Mouse (Mus musculus) heart, postnatal 4 days (tissue): Measurements from ENCODE around the gene Defb28. TPM values are rescaled to one million over a fixed set of nuclear protein-coding genes. Genes with fewer than 3 reads are reported as not detected.

Experiments used
- DNase-seq: peaks from one replicate; pipeline ENCODE4 v3.0.0; 2021
- total RNA-seq, 2 experiments: library from RNA; stranded (reverse); gene quantifications; 2 replicates each; pipeline ENCODE4 v1.2.3; 2021

Defb28 gene
- total RNA-seq: not detected

DNA sequence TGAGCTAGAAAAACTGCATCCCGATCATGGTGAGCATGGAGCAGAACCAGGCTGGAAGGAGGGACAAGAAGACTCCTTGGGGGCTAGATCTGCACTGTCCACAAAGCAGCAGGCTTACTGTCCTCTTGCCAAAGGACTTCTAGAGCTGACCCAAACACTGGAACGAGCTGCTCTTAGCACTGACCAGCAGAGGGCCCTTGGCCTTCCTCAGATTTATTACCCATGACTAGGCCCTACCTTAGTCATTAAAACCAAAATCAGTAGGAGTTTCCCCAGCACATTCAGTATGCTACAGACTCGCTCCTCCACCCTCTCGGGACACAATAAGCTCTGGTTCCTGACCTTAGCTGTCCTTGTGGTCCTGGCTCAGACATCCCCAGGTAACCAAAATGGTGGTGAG lies at the start of gene Defb28:
Gene Defb28 (plus strand): TSS at position 275 of the 400 bp plus-strand sequence.
- DNase-seq: no peak

DNA sequence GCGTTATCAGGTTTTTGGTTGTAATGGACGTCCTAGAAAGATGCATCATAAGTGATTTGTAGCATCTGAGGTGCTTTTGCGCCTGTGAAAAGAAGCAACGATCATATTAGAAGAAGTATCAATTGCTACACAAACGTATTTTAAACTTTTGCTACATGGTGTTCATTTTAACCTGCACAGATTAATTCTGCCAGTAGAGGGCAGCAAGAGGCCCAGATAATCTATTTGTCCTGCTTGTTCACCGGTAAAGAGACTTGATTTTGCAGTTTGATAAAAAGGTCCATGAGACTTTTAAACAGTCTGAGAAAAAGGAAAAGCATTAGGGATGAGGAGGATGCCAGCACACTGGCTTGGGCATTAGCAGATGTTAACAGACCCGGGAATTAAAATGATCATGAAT lies 47.1 kb upstream of the Defb28 start:
- DNase-seq: peak; percentile 51

DNA sequence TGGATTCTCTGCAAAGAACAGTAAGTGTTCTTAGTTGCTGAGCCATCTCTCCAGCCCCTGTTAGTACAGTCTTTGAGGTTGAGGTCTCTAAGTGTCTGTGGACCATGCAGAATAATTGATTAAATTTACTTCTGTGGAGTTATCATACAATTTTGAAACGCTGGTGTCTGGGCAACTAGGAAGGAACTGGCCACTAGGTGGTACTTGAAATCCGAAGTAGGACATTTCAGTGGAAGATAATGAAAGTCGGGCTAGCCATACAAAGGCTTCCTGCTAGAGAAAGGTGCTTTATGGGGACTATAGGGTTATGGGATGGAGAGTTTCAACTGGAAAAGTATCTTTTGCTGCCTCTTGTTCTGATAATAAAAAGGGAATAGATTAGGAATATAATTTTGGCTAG lies 45.6 kb upstream of the Defb28 start:
- DNase-seq: no peak

DNA sequence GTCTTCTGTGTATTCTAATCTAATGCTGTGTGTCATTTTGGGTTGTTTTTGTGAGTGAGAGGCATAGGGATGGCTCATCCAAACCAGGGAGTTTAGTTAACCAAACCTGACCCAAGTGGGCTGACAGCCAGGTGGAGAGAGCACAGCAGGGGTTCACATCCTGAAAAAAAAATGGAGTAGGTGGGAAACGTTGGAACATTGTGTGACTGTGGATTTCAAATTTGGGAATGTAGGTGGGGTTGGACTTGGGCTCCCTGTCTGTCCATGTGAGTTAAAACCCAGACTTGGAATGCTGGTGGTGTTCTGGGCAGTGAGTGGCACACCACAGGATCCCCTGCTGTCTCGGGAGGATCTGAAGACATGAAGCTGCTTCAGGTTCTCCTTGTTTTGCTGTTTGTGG lies 41.3 kb upstream of the Defb28 start, which contains the start of gene Defb20:
Gene Defb20 (plus strand): TSS at position 301 of the 400 bp plus-strand sequence.
- DNase-seq: no peak

DNA sequence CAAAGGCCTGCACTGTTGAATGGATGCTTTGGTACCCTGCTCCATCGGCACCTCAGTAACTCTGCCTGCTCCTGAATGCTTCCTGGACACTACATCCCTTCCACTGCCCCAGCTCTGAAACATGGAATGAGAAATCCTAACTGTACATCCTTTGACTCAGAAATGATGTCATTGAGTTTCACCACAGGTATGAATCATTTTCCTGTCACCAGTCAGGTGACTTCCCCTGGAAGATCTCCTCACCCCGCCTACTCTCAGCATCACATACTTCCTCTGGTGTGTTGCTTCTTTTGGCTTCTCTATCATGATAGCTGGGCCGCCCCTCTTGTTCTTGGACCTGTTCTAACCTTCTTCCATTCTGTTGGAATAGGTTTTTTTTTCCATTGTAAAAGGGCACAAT lies 37.2 kb upstream of the Defb28 start:
- DNase-seq: no peak

DNA sequence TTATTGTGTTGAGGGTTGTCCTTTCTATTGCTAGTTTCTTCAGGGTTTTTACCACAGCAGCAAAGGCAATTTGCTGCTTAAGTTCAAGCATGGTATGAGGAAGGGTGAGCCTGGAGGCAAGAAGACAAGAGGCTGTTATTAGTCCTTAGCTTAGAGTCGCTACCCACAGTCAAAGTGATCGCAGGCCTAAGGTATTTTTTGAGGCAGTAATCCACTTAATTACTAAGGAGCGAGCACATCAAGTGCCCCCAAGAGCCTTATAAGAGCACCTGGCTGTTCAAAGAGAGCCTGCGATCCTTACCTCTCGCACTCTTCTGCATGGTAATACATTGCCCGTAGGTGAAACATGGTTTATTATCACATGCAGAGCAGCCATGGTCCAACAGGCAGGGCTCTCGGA lies 36.3 kb upstream of the Defb28 start:
- no peak for DNase-seq

DNA sequence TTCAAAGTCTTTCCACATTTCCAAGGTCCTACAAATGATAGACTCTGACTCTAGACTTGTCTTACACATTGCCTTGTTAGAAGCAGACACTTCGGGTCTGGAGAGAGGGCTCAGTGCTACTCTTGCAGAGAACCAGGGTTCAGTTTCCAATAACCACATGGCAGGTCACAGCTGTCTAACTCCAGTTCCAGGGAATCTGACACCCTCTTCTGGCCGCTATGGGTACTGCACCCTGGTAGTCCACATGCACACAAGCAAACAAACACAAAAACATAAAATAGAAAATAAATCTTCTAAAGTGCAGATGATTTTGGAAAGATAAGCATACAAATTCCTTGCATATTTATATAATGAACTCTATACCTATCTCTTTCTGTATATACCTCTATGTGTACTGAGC lies 31.0 kb upstream of the Defb28 start:
- no peak for DNase-seq

DNA sequence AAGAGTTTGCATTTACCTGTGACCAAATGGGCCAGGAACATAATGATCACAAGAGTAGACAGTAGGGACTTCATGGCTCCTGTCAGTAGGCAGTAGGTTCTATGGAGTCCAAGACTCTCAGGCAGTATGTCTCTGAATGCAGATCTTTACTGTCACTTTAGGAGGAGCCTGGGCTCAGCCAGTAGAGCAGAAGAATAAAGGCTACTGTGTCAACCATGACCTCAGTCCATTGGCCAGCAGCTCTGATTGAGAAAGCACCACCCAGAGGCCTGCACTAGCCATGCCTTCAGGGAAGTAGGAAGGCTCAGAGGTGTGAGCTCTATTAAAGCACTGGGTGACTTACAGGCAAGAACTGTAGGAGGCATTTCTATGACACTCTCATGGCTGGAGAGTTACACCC lies 28.0 kb upstream of the Defb28 start, which contains the start of gene Defb22:
Gene Defb22 (minus strand): TSS at position 101 of the 400 bp plus-strand sequence.
- DNase-seq: no peak

DNA sequence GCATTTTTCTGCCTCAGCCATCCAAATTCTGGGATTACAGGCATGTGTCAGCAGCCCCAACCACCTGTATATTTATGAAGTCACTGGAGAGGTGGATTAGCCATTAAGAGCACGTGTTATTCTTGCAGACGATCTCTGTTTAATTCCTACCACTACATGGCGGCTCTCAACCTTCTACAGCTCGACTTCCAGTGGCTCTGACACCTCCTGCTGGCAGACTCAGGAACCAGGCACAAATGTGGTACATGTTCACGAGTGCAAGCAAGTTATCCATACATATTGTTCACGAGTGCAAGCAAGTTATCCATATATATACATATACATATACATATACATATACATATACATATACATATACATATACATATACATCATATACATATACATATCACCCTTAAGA lies 24.9 kb upstream of the Defb28 start:
- no peak for DNase-seq

DNA sequence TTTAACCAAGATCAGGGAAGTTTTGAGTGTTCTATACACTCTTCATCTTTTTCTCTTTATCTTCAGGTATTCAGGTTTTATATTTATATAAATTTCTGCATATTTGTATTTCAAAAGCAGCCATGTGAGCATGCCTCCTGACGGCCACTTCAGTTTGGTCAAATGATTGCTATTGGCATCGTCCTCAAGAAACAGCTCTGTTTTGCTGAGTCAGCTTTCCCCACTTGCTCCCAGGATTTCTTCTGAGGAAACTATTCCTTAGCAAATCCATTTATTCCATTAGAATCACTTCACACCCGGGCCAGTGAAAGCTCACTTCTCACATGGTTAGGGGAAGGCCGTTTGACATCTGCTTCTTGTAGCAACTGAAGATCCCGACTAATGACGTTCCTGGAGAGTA lies 20.0 kb upstream of the Defb28 start:
- no peak for DNase-seq

DNA sequence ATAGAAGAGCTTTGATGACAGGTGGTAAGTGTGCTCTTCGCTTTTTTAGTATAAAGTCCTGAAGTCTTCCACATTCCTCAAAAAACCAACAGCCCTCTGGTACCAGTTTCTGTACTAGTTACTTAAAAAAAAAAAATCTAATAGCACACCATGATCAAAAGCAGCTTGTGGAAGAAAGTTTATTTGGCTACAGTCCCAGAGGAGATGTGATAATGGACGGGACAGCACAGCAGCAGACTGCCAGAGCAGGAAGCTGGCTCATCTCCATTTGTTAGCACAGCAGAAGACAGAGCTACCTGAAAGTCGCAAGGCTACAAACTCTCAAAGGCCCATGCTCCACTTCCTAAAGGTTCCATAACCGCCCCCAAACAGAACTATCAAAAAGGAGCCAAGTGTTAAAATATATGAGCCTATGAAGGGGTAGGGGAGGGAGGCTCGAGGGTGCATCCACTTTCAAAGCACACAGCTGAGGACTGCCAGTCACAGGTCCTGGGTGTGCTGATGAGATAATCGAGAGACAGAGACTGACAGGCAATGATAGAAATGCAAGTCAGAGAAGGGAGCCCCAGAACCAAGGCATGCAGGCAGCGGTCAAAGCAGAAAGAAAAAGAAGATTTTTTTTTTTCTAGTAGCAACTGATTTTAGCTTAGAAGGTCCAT lies 17.7 kb upstream of the Defb28 start:
- no peak for DNase-seq

DNA sequence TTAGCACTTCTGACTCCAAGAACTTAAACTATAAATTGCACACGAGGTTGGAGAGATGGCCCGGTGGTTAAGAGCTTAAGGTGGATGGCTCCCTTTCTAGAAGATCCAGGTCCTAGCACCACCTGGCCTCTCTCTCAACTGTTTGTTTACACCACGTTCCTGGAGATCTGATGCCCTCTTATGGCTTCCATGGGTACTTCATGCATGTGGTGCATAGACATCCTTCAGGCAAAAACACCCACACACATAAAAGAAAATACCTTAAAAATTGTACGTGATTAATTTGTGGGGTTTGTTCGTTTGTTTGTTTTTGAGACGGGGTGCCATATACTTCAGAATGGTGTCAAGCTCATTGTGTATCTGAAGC lies 17.2 kb upstream of the Defb28 start:
- DNase-seq: no peak

DNA sequence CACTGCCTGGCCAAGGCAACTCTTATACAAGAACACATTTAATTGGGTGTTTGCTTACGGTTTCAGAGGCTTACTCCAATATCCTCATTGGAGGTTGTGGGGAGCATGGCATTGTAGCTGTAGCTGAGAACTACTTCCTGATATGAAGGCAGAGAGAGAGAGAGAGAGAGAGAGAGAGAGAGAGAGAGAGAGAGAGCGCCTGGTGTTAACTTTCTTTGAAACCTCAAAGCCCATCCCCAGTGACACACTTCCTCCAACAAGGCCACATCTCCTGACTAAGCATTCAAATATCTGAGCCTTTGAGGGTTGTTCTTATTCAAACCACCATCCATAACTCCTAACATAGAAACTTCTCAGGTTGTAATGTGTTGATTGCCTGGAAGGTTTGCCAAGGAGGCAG lies 14.1 kb upstream of the Defb28 start:
- no peak for DNase-seq

DNA sequence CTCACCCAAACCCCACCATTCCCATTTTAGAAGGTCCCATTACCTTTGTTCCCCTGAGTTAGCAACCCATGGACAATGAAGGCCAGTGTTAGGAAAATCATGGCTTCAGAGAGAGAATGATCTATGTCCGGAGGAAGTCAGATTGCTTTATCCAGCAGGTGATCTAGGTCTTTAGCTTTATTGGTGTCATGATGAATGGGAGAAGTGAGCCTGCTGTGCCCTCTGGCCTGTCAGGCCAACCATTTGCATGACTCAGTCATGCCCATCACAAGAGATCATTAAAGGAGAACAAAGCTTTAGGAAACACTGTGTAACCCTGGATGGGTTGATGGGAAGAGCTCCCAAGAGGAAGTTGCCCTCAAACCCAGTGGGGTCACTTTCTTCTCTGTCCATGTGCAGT lies 6.5 kb upstream of the Defb28 start, which contains the start of gene Defb26:
Gene Defb26 (minus strand): TSS at position 101 of the 400 bp plus-strand sequence.
- no peak for DNase-seq

DNA sequence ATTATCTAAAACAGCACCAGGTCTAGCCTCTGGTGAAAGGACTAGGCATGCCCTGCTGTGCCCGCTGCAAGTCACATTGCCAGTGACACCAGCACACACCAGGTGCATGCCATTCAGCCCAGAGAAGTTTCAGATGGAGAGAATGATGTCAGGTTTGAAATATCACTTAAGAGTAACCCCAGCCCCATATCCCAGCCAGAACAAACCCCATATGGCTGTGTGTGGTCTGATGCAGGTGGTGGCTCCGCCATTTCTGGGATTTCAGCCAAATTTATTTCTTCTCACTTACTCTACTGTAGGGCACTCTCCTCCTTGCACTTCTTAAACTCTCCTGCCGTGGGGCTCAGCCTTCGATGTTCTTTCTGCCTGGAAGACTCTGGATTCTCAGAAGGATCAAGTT lies 2.0 kb upstream of the Defb28 start:
- no peak for DNase-seq

DNA sequence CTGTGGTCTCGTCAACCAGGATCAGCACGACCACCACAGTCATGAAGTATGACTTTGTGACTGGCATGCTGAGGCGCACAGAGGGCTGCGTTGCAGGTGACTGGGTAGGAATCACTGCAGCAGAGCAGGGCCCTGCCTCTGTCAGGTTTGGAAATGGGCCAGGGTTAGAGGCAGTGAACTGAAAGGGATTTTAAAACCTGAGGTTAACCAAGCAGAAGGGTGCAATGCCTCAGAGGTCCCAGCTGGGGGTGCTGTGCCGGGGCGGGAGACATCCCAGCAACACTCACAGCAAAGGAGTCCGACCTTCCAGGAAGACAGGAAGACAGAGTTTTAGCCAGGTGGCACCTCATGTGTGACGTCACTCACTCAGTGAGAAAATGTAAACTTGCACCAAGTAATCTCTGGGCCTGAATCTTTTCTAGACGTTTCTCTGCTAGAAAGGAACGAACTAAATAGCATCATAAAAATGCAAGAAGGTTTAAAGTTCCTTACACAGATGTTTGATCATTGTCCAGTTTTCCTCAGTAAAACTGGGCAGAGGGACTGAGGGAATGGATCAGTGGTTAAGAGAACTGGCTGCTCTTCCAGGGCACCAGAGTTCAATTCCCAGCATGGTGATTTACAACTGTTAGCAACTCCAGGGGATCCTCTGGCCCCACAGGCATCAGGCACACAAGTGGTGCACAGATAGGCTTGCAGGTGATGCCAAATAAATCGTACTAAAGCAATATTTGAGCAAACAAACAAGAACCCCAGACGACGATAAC lies 22.1 kb downstream of the Defb28 start, which contains the start of gene Defb29:
Gene Defb29 (minus strand): TSS at position 155 of the 767 bp plus-strand sequence.
- no peak for DNase-seq

DNA sequence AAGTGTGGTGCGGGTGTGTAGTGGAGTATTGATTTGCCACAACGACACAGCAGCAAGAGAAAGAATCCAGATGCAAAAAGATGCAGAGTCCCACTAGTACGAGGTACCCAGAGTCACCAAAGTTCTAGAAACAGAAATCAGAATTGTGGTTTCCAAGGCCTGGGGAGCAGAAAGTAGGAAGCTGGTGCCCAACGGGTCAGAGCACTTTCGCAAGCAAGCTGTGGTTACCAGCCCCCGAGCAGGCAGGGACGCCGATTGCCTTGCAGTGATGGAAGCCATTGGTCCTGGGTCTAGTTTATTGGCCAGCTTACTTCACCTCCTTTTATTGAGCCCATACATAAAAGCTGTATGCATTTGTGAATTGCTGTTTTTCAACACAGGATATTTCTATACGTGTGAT lies 23.9 kb downstream of the Defb28 start:
- no peak for DNase-seq

DNA sequence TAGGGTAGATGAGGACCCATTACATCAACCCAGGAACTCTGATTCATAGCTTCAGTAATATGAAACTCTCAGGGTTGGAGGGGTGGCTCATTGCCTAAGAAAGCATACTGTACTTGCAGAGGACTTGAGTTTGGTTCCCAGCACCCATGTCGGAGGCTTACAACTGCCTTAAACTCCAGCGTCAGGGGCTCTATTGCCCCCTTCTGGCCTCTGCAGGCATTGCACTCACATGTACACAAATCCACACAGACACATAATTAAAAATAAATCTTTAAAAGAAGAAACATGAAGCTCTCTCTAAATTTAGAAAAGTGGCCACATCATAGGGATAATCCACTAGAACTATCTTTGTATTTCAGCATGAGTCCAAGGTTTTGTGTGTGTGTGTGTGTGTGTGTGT lies 24.8 kb downstream of the Defb28 start:
- no peak for DNase-seq

DNA sequence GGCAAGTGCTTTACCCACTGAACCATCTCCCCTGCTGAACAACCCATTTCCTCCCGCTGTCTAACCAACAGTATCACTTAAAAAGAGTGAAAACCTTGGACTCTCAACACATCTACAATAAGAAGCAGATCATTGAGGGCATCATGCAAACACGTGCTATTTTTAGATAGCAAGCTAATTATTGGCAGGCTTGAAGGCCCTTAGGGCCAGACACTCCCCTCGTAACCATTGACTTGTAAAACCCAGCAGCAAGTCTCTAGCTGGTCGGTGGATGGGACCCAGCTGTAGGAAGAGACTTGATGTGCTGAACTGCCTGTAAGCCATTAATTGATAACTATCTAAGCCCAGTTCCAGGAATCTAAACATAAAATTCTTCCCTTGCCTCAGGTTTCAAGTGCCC lies 25.4 kb downstream of the Defb28 start:
- no peak for DNase-seq

DNA sequence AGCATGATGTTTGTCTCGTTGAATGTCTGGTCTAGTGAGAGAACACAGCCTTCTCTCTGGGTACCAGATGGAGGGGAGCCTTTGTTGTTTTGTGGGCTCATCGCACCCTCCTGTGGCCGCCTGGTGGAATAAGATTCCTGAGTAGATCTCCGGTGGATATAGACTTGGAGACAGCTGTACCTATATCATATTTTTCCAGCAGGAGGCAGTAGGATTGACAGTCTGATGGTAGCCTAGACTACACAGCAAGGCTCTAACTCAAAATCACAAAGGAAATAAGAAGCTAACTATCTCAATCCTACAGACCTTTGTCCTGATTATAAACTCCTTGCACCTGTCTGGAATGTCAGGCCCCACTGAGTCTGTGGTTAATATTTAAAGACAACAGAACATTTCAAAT lies 26.6 kb downstream of the Defb28 start:
- DNase-seq: peak; percentile 43

DNA sequence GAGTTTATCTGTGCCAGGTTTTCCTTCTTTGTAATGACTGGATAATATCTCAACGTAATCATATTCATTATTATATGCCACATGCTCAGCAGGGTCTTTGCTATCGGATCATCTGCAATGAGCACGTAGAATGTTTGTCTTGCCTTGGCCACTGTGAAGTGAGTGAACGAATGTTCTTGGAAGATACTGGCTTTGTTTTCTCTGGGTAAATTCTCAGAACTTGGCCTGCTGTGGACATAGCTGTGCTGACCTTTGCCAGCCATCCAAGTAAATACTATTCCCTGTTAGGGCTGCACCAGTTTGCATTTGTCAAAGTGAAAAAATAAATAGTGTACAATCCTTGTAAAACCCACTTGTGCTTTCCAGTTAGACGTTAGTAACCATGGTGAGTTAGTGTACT lies 30.1 kb downstream of the Defb28 start:
- no peak for DNase-seq

DNA sequence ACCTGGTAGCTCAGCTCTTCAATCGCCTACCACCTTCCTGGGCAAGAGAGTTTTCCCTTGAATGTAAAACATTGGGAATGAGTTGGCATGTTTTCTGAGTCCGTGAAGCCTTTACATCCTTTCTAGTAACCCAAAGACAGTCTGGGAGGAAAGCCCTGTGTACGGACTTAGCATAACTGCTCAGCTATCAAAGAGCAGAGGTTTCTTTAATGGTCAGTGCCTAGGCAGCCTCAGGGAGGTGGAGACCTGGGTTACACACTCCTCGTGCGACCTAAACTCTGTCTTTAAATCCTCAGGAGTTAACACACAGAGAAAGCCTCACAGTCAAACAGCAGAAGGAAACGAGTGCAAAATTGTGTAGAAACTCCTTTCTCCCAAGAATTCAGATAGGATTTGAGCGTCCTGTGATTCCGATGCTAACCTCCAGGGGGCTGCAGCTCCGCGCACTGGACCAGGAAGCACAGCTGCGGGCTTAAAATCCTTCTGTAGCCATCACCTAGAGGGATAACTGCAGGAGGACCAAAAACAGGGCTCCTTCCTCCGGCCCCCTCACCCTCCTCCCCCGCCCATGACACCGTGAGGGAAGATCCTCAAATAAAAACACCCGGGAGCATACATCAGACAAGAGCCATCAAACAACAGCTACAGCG lies 35.8 kb downstream of the Defb28 start:
- peak; percentile 76 for DNase-seq

DNA sequence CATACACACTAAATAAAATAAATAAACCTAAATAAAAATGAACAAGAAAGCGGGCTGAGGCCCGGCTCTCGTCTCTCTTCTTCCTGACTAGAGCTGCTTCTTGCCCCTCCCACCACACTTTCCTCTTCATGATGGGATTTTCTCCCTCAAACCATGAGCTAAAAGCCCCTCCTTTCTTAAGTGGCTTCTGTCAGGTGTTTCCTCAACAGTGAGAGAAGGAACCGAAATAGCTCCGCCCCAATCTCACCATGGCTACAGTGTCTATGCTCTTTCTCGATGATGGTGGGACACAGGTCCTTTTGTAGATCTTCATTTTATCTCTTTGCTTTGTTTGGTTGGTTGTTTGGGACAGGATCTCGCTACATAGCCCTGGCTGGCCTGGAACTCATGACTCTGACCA lies 38.6 kb downstream of the Defb28 start:
- DNase-seq: no peak

DNA sequence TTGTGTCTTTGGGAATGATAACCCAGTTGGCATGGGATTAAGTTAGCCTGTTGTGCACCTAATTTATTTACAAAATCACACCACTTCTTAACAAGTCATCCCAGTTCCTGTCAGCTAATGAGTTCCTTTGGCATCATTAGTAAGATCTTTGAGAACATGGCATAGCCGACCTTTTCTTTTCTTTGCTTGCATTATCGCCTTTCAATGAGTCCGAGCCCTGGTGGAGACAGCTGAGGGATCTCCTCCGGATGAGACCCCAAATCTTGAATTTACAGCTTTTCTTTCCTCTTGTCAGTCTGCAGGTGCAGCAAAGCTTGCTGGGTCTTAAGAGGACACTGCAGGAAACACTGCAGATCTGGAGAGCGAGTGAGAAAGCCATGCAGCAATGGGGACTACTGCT lies 51.0 kb downstream of the Defb28 start, which contains the start of gene Gm17416:
Gene Gm17416 (plus strand): TSS at position 301 of the 400 bp plus-strand sequence.
- no peak for DNase-seq
